Mouse (Mus musculus) forebrain, embryonic 12.5 days (tissue): ENCODE measurements around the gene Afm. TPM values are rescaled to one million over a fixed set of nuclear protein-coding genes. Genes with fewer than 3 reads are reported as not detected.

Experiments used
- ATAC-seq: fragments of 200-750 bp; cut with Nextera tagmentation; 2 replicates; pipeline ENCODE4 v1.8.0; 2017; ENCODE audit warnings: moderate TSS enrichment; ENCODE audit not compliant: low FRiP score
- H3K27ac ChIP-seq: fragments of 300-500 bp; sonication (generic); 2 replicates; pipeline ENCODE4 v1.5.1; 2016; ENCODE audit warnings: mild to moderate bottlenecking
- H3K27me3 ChIP-seq: fragments of 300-500 bp; sonication (generic); 2 replicates; pipeline ENCODE4 v1.6.1; 2016; ENCODE audit warnings: mild to moderate bottlenecking
- H3K36me3 ChIP-seq: fragments of 300-500 bp; sonication (generic); replicated peaks from 2 replicates; pipeline ENCODE4 v1.6.1; 2016; ENCODE audit warnings: mild to moderate bottlenecking
- H3K4me1 ChIP-seq: fragments of 300-500 bp; sonication (generic); 2 replicates; pipeline ENCODE4 v1.6.1; 2016
- H3K4me2 ChIP-seq: fragments of 300-500 bp; sonication (generic); 2 replicates; pipeline ENCODE4 v1.6.1; 2016; ENCODE audit warnings: mild to moderate bottlenecking, moderate library complexity
- H3K4me3 ChIP-seq: fragments of 300-500 bp; sonication (generic); replicated peaks from 2 replicates; pipeline ENCODE4 v1.5.1; 2016; ENCODE audit warnings: mild to moderate bottlenecking
- H3K9ac ChIP-seq: fragments of 300-500 bp; sonication (generic); 2 replicates; pipeline ENCODE4 v1.6.1; 2016; ENCODE audit warnings: mild to moderate bottlenecking
- H3K9me3 ChIP-seq: fragments of 300-500 bp; sonication (generic); 2 replicates; pipeline ENCODE4 v1.6.1; 2016
- WGBS: fragments of 180-500 bp; shearing (Covaris S2); methylation state at CpG from one replicate; pipeline ENCODE4 v1.1.7; 2016; 5-methylcytosine and 5-hydroxymethylcytosine counted together
- polyA plus RNA-seq: library from polyadenylated mRNA; unstranded; fragments of >200 nt; fragmentation: Nextera tagmentation; extraction: Ambion mirVana; gene quantifications from 2 replicates; pipeline ENCODE4 v1.2.1, GENCODE M21; 2016

Gene Afm
- not detected in 2 replicates for polyA plus RNA-seq

DNA sequence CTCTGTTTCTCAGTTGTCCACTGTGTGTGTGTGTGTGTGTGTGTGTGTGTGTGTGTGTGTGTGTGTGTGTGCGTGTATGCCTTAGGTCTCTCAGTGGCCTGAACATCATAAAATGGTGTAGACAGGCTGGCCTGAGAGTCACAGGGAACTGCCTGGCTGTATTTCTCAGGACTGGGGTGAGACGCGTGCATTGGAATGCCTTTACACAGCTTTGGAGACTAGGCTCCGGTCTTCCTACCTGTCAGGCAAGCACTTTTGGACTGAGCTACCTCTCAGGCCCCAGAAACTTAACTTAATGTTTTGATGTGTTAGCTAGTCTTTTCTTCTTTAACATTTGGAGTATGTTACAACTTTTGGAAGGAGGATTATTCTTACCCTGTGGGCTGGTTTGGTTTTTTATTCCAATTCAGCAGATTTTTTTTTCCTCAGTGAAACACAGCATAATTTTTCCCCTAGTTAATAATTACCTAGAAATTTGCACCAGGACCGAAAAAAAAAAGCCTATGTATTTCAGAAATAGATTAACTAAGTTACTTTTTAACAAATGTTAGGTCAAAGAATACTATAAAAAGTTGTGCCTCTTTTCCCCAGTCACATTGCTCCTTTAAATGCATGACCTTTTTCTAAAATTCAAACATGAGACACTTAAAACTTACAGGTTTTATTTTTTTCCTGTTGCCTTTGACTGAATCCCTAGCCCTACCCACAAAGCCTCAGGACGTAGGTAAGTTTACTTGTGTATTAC is at the start of gene Afm:
TSS of gene Afm (plus strand) at position 577 of the 745 bp plus-strand sequence.
- Histone ChIP-seq H3K36me3 (no peaks in the 10 kb centered on the region), H3K4me1 (no peaks in the 10 kb centered on the region)
- ATAC-seq, result no peak

DNA sequence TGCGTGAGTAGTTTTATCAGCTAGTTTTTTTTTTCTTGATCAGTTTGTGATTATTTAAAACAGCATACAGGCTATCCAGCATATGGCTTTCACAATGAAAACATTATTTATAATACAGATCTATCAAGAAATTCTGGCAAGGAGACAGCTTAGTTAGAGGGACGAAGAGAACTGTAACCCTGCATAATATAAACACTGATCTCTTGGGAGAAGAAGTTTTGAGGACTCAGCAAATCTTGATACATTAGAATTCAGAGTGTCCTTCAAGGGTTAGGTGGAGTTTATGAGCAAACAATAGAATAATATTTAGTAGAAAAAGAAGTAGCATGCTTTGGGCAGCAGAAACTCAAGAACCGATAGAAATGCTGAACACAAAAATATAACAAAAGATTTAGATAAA is 47.9 kb upstream of the Afm start:
- H3K27ac ChIP-seq, result no peak overlapping the region
- no peaks in the 10 kb centered on the region for H3K4me1 ChIP-seq
- no peak overlapping the region for H3K4me2 ChIP-seq
- H3K9me3 ChIP-seq, result no peaks in the 10 kb centered on the region
- H3K4me3 ChIP-seq, result no peak overlapping the region
- H3K36me3 ChIP-seq, result no peaks in the 10 kb centered on the region
- no peak overlapping the region for H3K9ac ChIP-seq
- 89% methylated on average over 3 of the region's 3 CpGs for WGBS
- no peak for ATAC-seq
- H3K27me3 ChIP-seq, result no peaks in the 10 kb centered on the region

More for the DNA sequence above, at the start of gene Afm:
- no peak within 1 kb of the TSS for H3K4me2 ChIP-seq
- H3K27me3 ChIP-seq, result no peaks in the 10 kb centered on the region
- 85% methylated on average over 6 of the region's 6 CpGs for WGBS
- H3K4me3 ChIP-seq, result no peak within 1 kb of the TSS
- H3K9me3 ChIP-seq, result no peaks in the 10 kb centered on the region
- H3K9ac ChIP-seq, result no peak within 1 kb of the TSS
- H3K27ac ChIP-seq, result no peak within 1 kb of the TSS

GRCm38 (mm10) chr5:90473902-90474301 is 44.8 kb upstream of the Afm start:
- 89% methylated on average over 4 of the region's 4 CpGs for WGBS
- no peak for ATAC-seq
- Histone ChIP-seq H3K27me3 (no peaks in the 10 kb centered on the region), H3K4me3 (no peak overlapping the region), H3K4me1 (no peaks in the 10 kb centered on the region), H3K9me3 (no peaks in the 10 kb centered on the region), H3K4me2 (no peak overlapping the region), H3K9ac (no peak overlapping the region), H3K27ac (no peak overlapping the region), H3K36me3 (no peaks in the 10 kb centered on the region)

DNA sequence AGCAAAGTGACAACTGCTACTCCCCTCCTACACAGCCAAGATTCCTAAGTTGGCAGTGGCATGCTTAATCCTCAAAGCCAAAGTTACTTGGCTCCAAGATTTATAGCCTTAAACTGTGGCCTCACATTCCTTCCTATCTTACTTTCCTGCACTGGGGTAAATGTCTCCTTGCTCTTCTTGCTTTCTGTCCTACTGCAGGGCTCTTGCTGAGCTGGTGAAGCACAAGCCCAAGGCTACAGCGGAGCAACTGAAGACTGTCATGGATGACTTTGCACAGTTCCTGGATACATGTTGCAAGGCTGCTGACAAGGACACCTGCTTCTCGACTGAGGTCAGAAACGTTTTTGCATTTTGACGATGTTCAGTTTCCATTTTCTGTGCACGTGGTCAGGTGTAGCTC is 44.4 kb upstream of the Afm start:
- Histone ChIP-seq H3K36me3 (no peaks in the 10 kb centered on the region), H3K27ac (no peak overlapping the region), H3K9me3 (no peaks in the 10 kb centered on the region), H3K9ac (no peak overlapping the region), H3K4me3 (no peak overlapping the region), H3K4me2 (no peak overlapping the region), H3K27me3 (no peaks in the 10 kb centered on the region), H3K4me1 (no peaks in the 10 kb centered on the region)
- WGBS, result 89% methylated on average over 5 of the region's 5 CpGs
- no peak for ATAC-seq

- no peak overlapping the region for H3K4me3 ChIP-seq
- 90% methylated on average over 3 of the region's 3 CpGs for WGBS
- no peak for ATAC-seq
- no peaks in the 10 kb centered on the region for H3K4me1 ChIP-seq
- H3K27ac ChIP-seq, result no peak overlapping the region
- H3K9me3 ChIP-seq, result no peaks in the 10 kb centered on the region
- no peaks in the 10 kb centered on the region for H3K27me3 ChIP-seq
- no peak overlapping the region for H3K4me2 ChIP-seq
- no peaks in the 10 kb centered on the region for H3K36me3 ChIP-seq
- no peak overlapping the region for H3K9ac ChIP-seq
Measured at GRCm38 (mm10) chr5:90476741-90477140, 42.0 kb upstream of the Afm start.

- H3K4me3 ChIP-seq, result no peak overlapping the region
- no peaks in the 10 kb centered on the region for H3K27me3 ChIP-seq
- no peaks in the 10 kb centered on the region for H3K36me3 ChIP-seq
- no peaks in the 10 kb centered on the region for H3K4me1 ChIP-seq
- no peak for ATAC-seq
- no peak overlapping the region for H3K4me2 ChIP-seq
- no peaks in the 10 kb centered on the region for H3K9me3 ChIP-seq
- WGBS, result 88% methylated on average over 7 of the region's 7 CpGs
- H3K9ac ChIP-seq, result no peak overlapping the region
- no peak overlapping the region for H3K27ac ChIP-seq
Measured at GRCm38 (mm10) chr5:90477308-90478140, 41.2 kb upstream of the Afm start.

DNA sequence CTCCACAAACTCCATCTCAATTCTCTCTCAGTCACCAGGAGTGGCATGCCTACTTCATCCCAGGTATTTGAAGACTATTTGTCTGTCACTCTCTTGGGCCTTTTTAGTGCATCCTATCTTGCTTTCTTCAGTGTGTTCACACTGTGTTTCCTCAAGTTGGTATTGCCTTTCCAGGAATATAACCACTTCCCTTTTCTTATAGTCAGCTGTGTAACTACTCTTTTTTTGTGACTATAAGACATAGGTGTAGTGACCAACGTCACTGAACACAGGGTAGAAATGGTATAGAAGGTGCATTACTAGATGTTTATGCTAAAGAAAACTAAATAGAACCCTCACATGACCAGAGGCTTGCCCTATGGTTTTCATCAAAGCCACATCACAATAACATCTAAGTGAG is 39.8 kb upstream of the Afm start:
- Histone ChIP-seq H3K36me3 (no peaks in the 10 kb centered on the region), H3K27ac (no peak overlapping the region), H3K9me3 (no peaks in the 10 kb centered on the region), H3K4me3 (no peak overlapping the region), H3K4me2 (no peak overlapping the region), H3K4me1 (no peaks in the 10 kb centered on the region), H3K27me3 (no peaks in the 10 kb centered on the region), H3K9ac (no peak overlapping the region)
- 95% methylated on average over 1 of the region's 1 CpGs for WGBS
- no peak for ATAC-seq

- H3K4me2 ChIP-seq, result no peak overlapping the region
- H3K27me3 ChIP-seq, result no peaks in the 10 kb centered on the region
- no peak overlapping the region for H3K4me3 ChIP-seq
- no peaks in the 10 kb centered on the region for H3K36me3 ChIP-seq
- no peak overlapping the region for H3K27ac ChIP-seq
- H3K9me3 ChIP-seq, result no peaks in the 10 kb centered on the region
- WGBS, result 97% methylated on average over 7 of the region's 7 CpGs
- no peak for ATAC-seq
- H3K4me1 ChIP-seq, result no peaks in the 10 kb centered on the region
- H3K9ac ChIP-seq, result no peak overlapping the region
Measured at GRCm38 (mm10) chr5:90485597-90485996, 33.1 kb upstream of the Afm start.

DNA sequence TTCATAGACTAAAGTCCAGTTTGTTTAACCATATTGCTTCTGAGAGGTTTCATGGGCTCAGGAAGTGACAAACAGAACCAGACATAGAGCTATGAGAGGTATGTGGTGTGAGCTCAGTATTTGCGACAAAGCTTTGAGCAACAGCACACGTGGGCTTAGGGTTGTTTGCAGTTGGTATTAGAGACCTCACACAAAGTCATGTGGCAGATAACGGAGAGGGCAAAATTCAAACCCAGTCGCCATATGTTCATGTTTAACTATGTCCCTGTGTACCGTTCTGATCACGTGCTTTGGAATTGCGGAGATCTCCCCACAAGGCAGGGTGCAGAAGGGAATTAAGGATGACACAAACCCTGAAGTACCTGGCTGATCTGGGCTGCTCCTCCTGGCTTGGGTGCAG is 30.4 kb upstream of the Afm start:
- Histone ChIP-seq H3K36me3 (no peaks in the 10 kb centered on the region), H3K27ac (no peak overlapping the region), H3K27me3 (no peaks in the 10 kb centered on the region), H3K4me1 (no peaks in the 10 kb centered on the region), H3K4me3 (no peak overlapping the region), H3K9me3 (no peaks in the 10 kb centered on the region), H3K9ac (no peak overlapping the region), H3K4me2 (no peak overlapping the region)
- ATAC-seq, result no peak
- 89% methylated on average over 7 of the region's 7 CpGs for WGBS

DNA sequence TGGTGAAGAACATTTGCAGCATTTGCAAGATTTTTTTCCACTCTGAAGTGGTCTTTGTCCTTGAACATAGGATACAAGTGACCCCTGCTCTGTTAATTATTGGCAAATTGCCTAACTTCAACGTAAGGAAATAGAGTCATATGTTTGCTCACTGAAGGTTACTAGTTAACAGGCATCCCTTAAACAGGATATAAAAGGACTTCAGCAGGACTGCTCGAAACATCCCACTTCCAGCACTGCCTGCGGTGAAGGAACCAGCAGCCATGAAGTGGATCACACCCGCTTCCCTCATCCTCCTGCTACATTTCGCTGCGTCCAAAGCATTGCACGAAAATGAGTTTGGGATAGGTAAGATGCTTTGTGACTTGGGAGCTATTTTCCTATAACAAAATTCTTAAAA is 28.2 kb upstream of the Afm start, which contains the start of gene Afp:
TSS of gene Afp (plus strand) at position 220 of the 400 bp plus-strand sequence.
- Histone ChIP-seq H3K9ac (no peak within 1 kb of the TSS), H3K4me3 (no peak within 1 kb of the TSS), H3K4me1 (no peaks in the 10 kb centered on the region), H3K36me3 (no peaks in the 10 kb centered on the region), H3K4me2 (no peak within 1 kb of the TSS), H3K27me3 (no peaks in the 10 kb centered on the region), H3K27ac (no peak within 1 kb of the TSS), H3K9me3 (no peaks in the 10 kb centered on the region)
- WGBS, result 90% methylated on average over 7 of the region's 7 CpGs
- no peak for ATAC-seq

DNA sequence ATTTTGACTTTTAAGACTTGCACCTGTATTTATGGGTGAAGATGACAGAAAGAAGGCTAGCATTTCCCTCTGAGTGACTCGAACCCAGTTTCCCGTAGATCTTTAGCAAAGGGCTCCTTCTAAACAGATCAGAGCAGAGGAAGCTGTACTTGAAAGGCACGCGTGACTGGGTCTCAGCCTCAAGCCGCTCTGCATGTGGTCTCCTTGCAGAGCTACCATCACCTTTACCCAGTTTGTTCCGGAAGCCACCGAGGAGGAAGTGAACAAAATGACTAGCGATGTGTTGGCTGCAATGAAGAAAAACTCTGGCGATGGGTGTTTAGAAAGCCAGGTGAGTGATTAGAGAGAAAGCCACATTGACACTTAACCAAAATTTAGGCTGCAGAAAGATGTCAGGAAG is 26.3 kb upstream of the Afm start:
- no peaks in the 10 kb centered on the region for H3K27me3 ChIP-seq
- no peak overlapping the region for H3K27ac ChIP-seq
- H3K9me3 ChIP-seq, result no peaks in the 10 kb centered on the region
- no peak overlapping the region for H3K4me2 ChIP-seq
- ATAC-seq, result no peak
- H3K4me3 ChIP-seq, result no peak overlapping the region
- no peaks in the 10 kb centered on the region for H3K36me3 ChIP-seq
- 79% methylated on average over 9 of the region's 9 CpGs for WGBS
- H3K9ac ChIP-seq, result no peak overlapping the region
- H3K4me1 ChIP-seq, result no peaks in the 10 kb centered on the region

DNA sequence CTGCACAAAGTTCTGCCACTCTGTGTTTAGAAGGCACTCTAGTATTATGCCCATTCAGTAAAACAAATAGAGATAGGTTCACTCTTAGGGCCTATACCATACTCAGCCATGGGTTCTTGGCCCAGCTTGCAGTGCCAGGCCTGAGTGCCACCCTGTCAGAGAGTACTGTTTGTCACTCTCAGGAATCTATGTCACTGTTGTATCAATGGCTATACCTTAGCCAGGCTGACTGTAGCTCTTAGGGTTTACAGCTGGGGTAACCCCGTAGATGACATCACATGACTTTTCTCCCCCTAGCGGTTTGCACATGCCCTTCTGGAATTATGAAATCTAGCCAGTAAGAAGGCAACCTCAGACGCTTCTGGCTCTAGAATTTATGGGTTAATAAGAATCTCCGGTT is 24.4 kb upstream of the Afm start:
- no peak overlapping the region for H3K9ac ChIP-seq
- H3K4me1 ChIP-seq, result no peaks in the 10 kb centered on the region
- no peak overlapping the region for H3K27ac ChIP-seq
- H3K4me3 ChIP-seq, result no peak overlapping the region
- H3K4me2 ChIP-seq, result no peak overlapping the region
- no peak for ATAC-seq
- no peaks in the 10 kb centered on the region for H3K9me3 ChIP-seq
- WGBS, result 95% methylated on average over 4 of the region's 4 CpGs
- H3K27me3 ChIP-seq, result no peaks in the 10 kb centered on the region
- H3K36me3 ChIP-seq, result no peaks in the 10 kb centered on the region

- no peaks in the 10 kb centered on the region for H3K36me3 ChIP-seq
- no peak overlapping the region for H3K27ac ChIP-seq
- H3K9ac ChIP-seq, result no peak overlapping the region
- H3K27me3 ChIP-seq, result no peaks in the 10 kb centered on the region
- H3K4me2 ChIP-seq, result no peak overlapping the region
- no peaks in the 10 kb centered on the region for H3K4me1 ChIP-seq
- H3K4me3 ChIP-seq, result no peak overlapping the region
- H3K9me3 ChIP-seq, result no peaks in the 10 kb centered on the region
- ATAC-seq, result no peak
- WGBS, result 77% methylated on average over 7 of the region's 7 CpGs
Measured at GRCm38 (mm10) chr5:90499509-90499908, 19.2 kb upstream of the Afm start.
